Mouse (Mus musculus) liver, embryonic 13.5 days (tissue): ENCODE results near the gene Afg1l. TPM values are rescaled to one million over a fixed set of nuclear protein-coding genes. Genes with fewer than 3 reads are reported as not detected.
A peak's percentile ranks its signal among the peaks of the same experiment; 100 is the strongest.

Source experiments
- ATAC-seq: fragments of 200-750 bp; cut with Nextera tagmentation; 2 replicates; pipeline ENCODE4 v1.8.0; 2017; ENCODE audit warnings: low read depth, mild to moderate bottlenecking, moderate number of reproducible peaks, moderate library complexity
- DNase-seq: peaks from one replicate; pipeline ENCODE4 v3.0.0; 2022
- H3K27ac ChIP-seq: fragments of 300-500 bp; sonication (generic); 2 replicates; pipeline ENCODE4 v1.5.1; 2015; ENCODE audit warnings: moderate library complexity, mild to moderate bottlenecking, inconsistent platforms
- H3K27me3 ChIP-seq: fragments of 300-500 bp; sonication (generic); 2 replicates; pipeline ENCODE4 v1.6.1; 2015; ENCODE audit warnings: mild to moderate bottlenecking, inconsistent platforms
- H3K36me3 ChIP-seq: fragments of 300-500 bp; sonication (generic); 2 replicates; pipeline ENCODE4 v1.6.1; 2015; ENCODE audit warnings: mild to moderate bottlenecking, inconsistent platforms
- H3K4me1 ChIP-seq: fragments of 300-500 bp; sonication (generic); replicated peaks from 2 replicates; pipeline ENCODE4 v1.6.1; 2015; ENCODE audit warnings: inconsistent platforms
- H3K4me2 ChIP-seq: fragments of 300-500 bp; sonication (generic); 2 replicates; pipeline ENCODE4 v1.6.1; 2015; ENCODE audit warnings: inconsistent platforms, mild to moderate bottlenecking, moderate library complexity
- H3K4me3 ChIP-seq: fragments of 300-500 bp; sonication (generic); replicated peaks from 2 replicates; pipeline ENCODE4 v1.5.1; 2015; ENCODE audit warnings: mild to moderate bottlenecking, inconsistent platforms
- H3K9ac ChIP-seq: fragments of 300-500 bp; sonication (generic); 2 replicates; pipeline ENCODE4 v1.6.1; 2015; ENCODE audit warnings: mild to moderate bottlenecking, inconsistent platforms
- H3K9me3 ChIP-seq: fragments of 300-500 bp; sonication (generic); replicated peaks from 2 replicates; pipeline ENCODE4 v1.6.1; 2016; ENCODE audit warnings: inconsistent platforms
- WGBS: fragments of 180-500 bp; shearing (Covaris S2); methylation state at CpG from one replicate; pipeline ENCODE4 v1.1.7; 2015; ENCODE audit not compliant: insufficient replicate concordance; 5-methylcytosine and 5-hydroxymethylcytosine counted together
- polyA plus RNA-seq: library from polyadenylated mRNA; unstranded; fragments of >200 nt; fragmentation: Nextera tagmentation; extraction: Ambion mirVana; gene quantifications from 2 replicates; pipeline ENCODE4 v1.2.1, GENCODE M21; 2015

Afg1l gene
- polyA plus RNA-seq, 1 experiment from 2014 or later, result 2.4 TPM

- Histone ChIP-seq H3K27ac (no peak overlapping the region), H3K4me3 (no peak overlapping the region), H3K9ac (no peak overlapping the region), H3K4me1 (0 out of 2 replicates have a peak, but pooled peaks cover 2% of the 10 kb centered on the region), H3K4me2 (0 out of 2 replicates have a peak overlapping the region, but pooled peaks have one; percentile 10), H3K27me3 (peaks cover 10% of the 10 kb centered on the region), H3K36me3 (no peaks in the 10 kb centered on the region), H3K9me3 (no peaks in the 10 kb centered on the region)
- DNase-seq, result no peak
- no peak for ATAC-seq
- WGBS, result 61% methylated on average over 22 of the region's 22 CpGs
These were observed 165.1 kb downstream of the Afg1l start for GRCm38 (mm10) chr10:42313222-42313786.

DNA sequence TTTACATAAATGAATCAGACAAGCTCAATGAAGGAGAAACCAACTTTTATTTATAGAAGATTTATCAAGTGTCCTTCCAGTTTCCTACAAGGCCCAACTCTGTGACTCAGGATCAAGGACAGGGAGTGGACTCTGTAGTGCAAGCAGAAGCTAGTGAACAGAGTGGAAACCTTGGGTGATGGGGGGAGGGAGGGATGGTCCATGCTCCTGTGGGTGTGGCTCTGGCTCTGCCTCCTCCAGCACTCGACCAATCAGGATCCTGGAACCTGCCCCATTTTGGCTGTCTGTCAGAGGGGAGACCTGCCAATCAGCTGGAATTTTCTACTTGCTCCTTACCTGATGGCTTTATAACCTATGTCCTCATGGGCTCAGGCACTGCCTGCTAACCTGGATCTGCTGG lies 165.8 kb downstream of the Afg1l start:
- Histone ChIP-seq H3K4me3 (no peak overlapping the region), H3K9me3 (no peaks in the 10 kb centered on the region), H3K27me3 (peaks cover 10% of the 10 kb centered on the region), H3K4me1 (0 out of 2 replicates have a peak, but pooled peaks cover 4% of the 10 kb centered on the region), H3K36me3 (no peaks in the 10 kb centered on the region), H3K9ac (no peak overlapping the region), H3K4me2 (no peak overlapping the region), H3K27ac (no peak overlapping the region)
- 56% methylated on average over 1 of the region's 1 CpGs for WGBS
- no peak for DNase-seq
- ATAC-seq, result no peak

DNA sequence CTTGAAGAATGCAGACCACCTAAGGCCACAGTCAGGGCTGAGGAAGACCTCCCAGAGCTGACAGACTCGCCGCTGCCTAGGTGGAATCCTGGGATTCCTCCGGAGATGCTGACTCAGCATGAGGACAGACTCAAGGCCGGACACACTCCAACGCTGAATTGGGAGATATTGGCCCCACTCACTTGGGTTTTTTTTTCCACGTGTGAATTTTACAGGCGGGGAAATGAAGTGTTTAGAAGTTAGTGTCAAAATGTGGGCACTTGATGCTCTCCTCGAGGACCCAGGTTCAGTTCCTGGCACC lies 169.7 kb downstream of the Afg1l start:
- 0 out of 2 replicates have a peak, but pooled peaks cover 4% of the 10 kb centered on the region for H3K4me1 ChIP-seq
- ATAC-seq, result no peak
- no peaks in the 10 kb centered on the region for H3K9me3 ChIP-seq
- H3K36me3 ChIP-seq, result no peaks in the 10 kb centered on the region
- no peak overlapping the region for H3K4me3 ChIP-seq
- H3K27ac ChIP-seq, result no peak overlapping the region
- no peak for DNase-seq
- 31% methylated on average over 8 of the region's 8 CpGs for WGBS
- peak overlapping the region; percentile 46 for H3K4me2 ChIP-seq
- no peak overlapping the region for H3K9ac ChIP-seq
- H3K27me3 ChIP-seq, result peaks cover 10% of the 10 kb centered on the region

GRCm38 (mm10) chr10:42307980-42308686 lies 170.2 kb downstream of the Afg1l start:
- Histone ChIP-seq H3K9me3 (no peaks in the 10 kb centered on the region), H3K4me1 (0 out of 2 replicates have a peak, but pooled peaks cover 4% of the 10 kb centered on the region), H3K4me2 (peak overlapping the region; percentile 46), H3K36me3 (no peaks in the 10 kb centered on the region), H3K4me3 (peak overlapping the region; percentile 30; the same call in 1 of the 2 replicates), H3K27me3 (peaks cover 10% of the 10 kb centered on the region), H3K27ac (no peak overlapping the region), H3K9ac (no peak overlapping the region; the same call in 1 of the 2 replicates)
- no peak for ATAC-seq
- WGBS, result 12% methylated on average over 20 of the region's 20 CpGs
- peak; percentile 13 for DNase-seq

- no peak overlapping the region for H3K4me2 ChIP-seq
- H3K27me3 ChIP-seq, result peaks cover 10% of the 10 kb centered on the region
- no peak overlapping the region for H3K4me3 ChIP-seq
- H3K4me1 ChIP-seq, result 0 out of 2 replicates have a peak, but pooled peaks cover 4% of the 10 kb centered on the region
- H3K27ac ChIP-seq, result no peak overlapping the region
- H3K9me3 ChIP-seq, result no peaks in the 10 kb centered on the region
- DNase-seq (no peak), ATAC-seq (no peak)
- H3K9ac ChIP-seq, result no peak overlapping the region
- WGBS, result 76% methylated on average over 8 of the region's 8 CpGs
- H3K36me3 ChIP-seq, result no peaks in the 10 kb centered on the region
These were observed 171.9 kb downstream of the Afg1l start for GRCm38 (mm10) chr10:42306422-42306821.

- 48% methylated on average over 4 of the region's 4 CpGs for WGBS
- Histone ChIP-seq H3K36me3 (no peaks in the 10 kb centered on the region), H3K27ac (no peak overlapping the region), H3K4me3 (no peak overlapping the region), H3K9me3 (no peaks in the 10 kb centered on the region), H3K4me1 (peaks cover 20% of the 10 kb centered on the region), H3K4me2 (no peak overlapping the region), H3K27me3 (no peaks in the 10 kb centered on the region), H3K9ac (no peak overlapping the region)
- ATAC-seq, result no peak
- no peak for DNase-seq
These were observed 177.6 kb downstream of the Afg1l start for GRCm38 (mm10) chr10:42300805-42301204.

DNA sequence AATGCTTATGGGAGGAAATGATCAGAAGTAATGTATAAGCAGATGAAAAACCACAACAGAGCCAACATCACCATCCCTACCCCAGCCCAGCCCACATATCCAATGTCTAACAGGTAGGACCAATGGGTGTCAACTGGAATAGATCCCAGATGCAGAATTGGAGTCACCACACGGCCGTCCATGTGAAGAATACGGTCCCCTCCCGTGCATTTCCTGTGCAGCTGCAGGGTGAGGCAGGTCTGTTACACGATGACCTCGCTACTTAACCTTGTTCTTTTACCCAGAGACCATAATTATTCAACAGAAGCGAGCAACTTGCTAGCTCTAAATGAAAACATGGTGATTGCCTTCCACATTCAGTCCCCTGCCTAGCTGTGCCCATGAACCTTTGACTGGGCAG lies 178.4 kb downstream of the Afg1l start:
- Histone ChIP-seq H3K4me3 (no peak overlapping the region), H3K27ac (no peak overlapping the region), H3K9ac (no peak overlapping the region), H3K36me3 (no peaks in the 10 kb centered on the region), H3K27me3 (no peaks in the 10 kb centered on the region), H3K4me2 (no peak overlapping the region), H3K4me1 (peaks cover 24% of the 10 kb centered on the region), H3K9me3 (no peaks in the 10 kb centered on the region)
- DNase-seq, result no peak
- 39% methylated on average over 7 of the region's 7 CpGs for WGBS
- no peak for ATAC-seq

- ATAC-seq, result no peak
- DNase-seq, result no peak
- no peaks in the 10 kb centered on the region for H3K9me3 ChIP-seq
- peaks cover 27% of the 10 kb centered on the region for H3K4me1 ChIP-seq
- H3K4me2 ChIP-seq, result no peak overlapping the region
- H3K4me3 ChIP-seq, result no peak overlapping the region
- no peaks in the 10 kb centered on the region for H3K27me3 ChIP-seq
- WGBS, result 67% methylated on average over 6 of the region's 6 CpGs
- no peak overlapping the region for H3K27ac ChIP-seq
- no peak overlapping the region for H3K9ac ChIP-seq
- no peaks in the 10 kb centered on the region for H3K36me3 ChIP-seq
These were observed 178.9 kb downstream of the Afg1l start for GRCm38 (mm10) chr10:42299426-42299825.

DNA sequence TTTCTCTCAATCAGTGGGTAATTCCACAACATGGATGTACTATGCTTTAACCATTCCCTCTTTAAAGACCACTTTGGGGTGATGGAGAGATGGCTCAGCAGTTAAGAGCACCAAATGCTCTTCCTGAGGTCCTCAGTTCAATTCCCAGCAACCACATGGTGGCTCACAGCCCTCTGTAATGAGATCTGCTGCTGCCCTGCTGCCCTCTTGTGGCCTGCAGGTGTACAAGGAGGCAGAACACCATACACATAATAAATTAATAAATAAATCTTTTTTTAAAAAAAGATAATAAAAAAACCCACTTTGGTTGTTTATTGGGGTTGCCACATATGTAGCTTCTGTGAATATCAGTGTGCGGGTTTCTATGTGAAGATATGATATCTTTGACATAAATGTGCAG lies 180.4 kb downstream of the Afg1l start:
- no peak overlapping the region for H3K4me2 ChIP-seq
- ATAC-seq, result no peak
- no peak overlapping the region for H3K4me3 ChIP-seq
- no peak overlapping the region for H3K9ac ChIP-seq
- no peaks in the 10 kb centered on the region for H3K27me3 ChIP-seq
- H3K9me3 ChIP-seq, result no peaks in the 10 kb centered on the region
- WGBS, result 53% methylated on average over 1 of the region's 1 CpGs
- no peaks in the 10 kb centered on the region for H3K36me3 ChIP-seq
- no peak for DNase-seq
- peaks cover 39% of the 10 kb centered on the region for H3K4me1 ChIP-seq
- no peak overlapping the region for H3K27ac ChIP-seq

DNA sequence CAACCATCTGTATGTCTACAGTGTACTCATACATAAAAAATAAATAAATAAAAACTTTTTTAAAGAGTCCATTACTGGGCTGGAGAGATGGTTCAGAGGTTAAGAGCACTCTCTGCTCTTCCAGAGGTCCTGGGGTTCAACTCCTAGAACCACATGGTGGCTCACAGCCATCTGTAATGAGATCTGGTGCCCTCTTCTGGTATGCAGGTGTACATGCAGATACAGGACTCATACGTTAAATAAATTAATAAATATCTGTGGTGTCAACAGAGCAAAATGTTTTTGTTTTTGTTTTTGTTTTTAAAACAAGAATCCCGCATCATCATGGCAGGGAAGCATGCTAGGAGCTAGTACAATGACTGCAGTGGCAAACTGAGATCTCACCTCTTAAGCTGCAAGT lies 181.3 kb downstream of the Afg1l start:
- DNase-seq, result no peak
- no peak for ATAC-seq

GRCm38 (mm10) chr10:42296559-42296958 lies 181.8 kb downstream of the Afg1l start:
- 34% methylated on average over 4 of the region's 4 CpGs for WGBS
- Histone ChIP-seq H3K9me3 (no peaks in the 10 kb centered on the region), H3K4me1 (peaks cover 39% of the 10 kb centered on the region), H3K27me3 (no peaks in the 10 kb centered on the region), H3K27ac (peak overlapping the region; percentile 59; the same call in 1 of the 2 replicates), H3K9ac (no peak overlapping the region), H3K4me2 (no peak overlapping the region), H3K36me3 (no peaks in the 10 kb centered on the region), H3K4me3 (no peak overlapping the region)
- DNase-seq (peak; percentile 22), ATAC-seq (peak; percentile 90)

More for the DNA sequence above, 181.3 kb downstream of the Afg1l start:
- Histone ChIP-seq H3K4me2 (no peak overlapping the region), H3K9me3 (no peaks in the 10 kb centered on the region), H3K9ac (no peak overlapping the region), H3K27ac (no peak overlapping the region), H3K4me1 (peaks cover 39% of the 10 kb centered on the region), H3K36me3 (no peaks in the 10 kb centered on the region), H3K4me3 (no peak overlapping the region), H3K27me3 (no peaks in the 10 kb centered on the region)
- 68% methylated on average over 2 of the region's 2 CpGs for WGBS

- H3K4me2 ChIP-seq, result no peak overlapping the region
- no peak for DNase-seq
- H3K9me3 ChIP-seq, result no peaks in the 10 kb centered on the region
- 4% methylated on average over 1 of the region's 1 CpGs for WGBS
- no peaks in the 10 kb centered on the region for H3K27me3 ChIP-seq
- no peak overlapping the region for H3K9ac ChIP-seq
- no peak for ATAC-seq
- H3K4me3 ChIP-seq, result no peak overlapping the region
- H3K4me1 ChIP-seq, result peaks cover 39% of the 10 kb centered on the region
- no peaks in the 10 kb centered on the region for H3K36me3 ChIP-seq
- H3K27ac ChIP-seq, result no peak overlapping the region
These were observed 183.3 kb downstream of the Afg1l start for GRCm38 (mm10) chr10:42295028-42295427.
